Mouse (Mus musculus) limb, embryonic 14.5 days (tissue): ENCODE measurements at regions not wholly inside any gene's neighbourhood (a gene's known extent, or its start where the extent isn't known, plus 50 kb on each side); places are given as distances from the start of the nearest gene placed in this dataset.

Source experiments
- ATAC-seq: fragments of 200-750 bp; cut with Nextera tagmentation; 2 replicates; pipeline ENCODE4 v1.8.0; 2017; ENCODE audit warnings: low read depth, moderate number of reproducible peaks, moderate TSS enrichment; ENCODE audit not compliant: low FRiP score
- DNase-seq: peaks from one replicate; pipeline ENCODE4 v3.0.0-alpha.2; 2015; ENCODE audit warnings: low spot score
- H3K27ac ChIP-seq: fragments of 300-500 bp; sonication (generic); replicated peaks from 2 replicates; pipeline ENCODE4 v1.5.1; 2014; ENCODE audit warnings: low read depth, mild to moderate bottlenecking, low read length, moderate library complexity, mixed read lengths
- H3K27me3 ChIP-seq: fragments of 300-500 bp; sonication (generic); 2 replicates; pipeline ENCODE4 v1.6.1; 2014; ENCODE audit warnings: low read length, mixed read lengths; ENCODE audit not compliant: control insufficient read depth, insufficient read depth
- H3K36me3 ChIP-seq: fragments of 300-500 bp; sonication (generic); 2 replicates; pipeline ENCODE4 v1.6.1; 2014; ENCODE audit warnings: mild to moderate bottlenecking, low read length, moderate library complexity, mixed read lengths; ENCODE audit not compliant: control insufficient read depth, insufficient read depth
- H3K4me1 ChIP-seq: fragments of 300-500 bp; sonication (generic); 2 replicates; pipeline ENCODE4 v1.6.1; 2014; ENCODE audit warnings: antibody characterized with exemption, low read length, mixed read lengths; ENCODE audit not compliant: control insufficient read depth, insufficient read depth
- H3K4me2 ChIP-seq: fragments of 300-500 bp; sonication (generic); replicated peaks from 2 replicates; pipeline ENCODE4 v1.6.1; 2014; ENCODE audit warnings: low read depth, mild to moderate bottlenecking, low read length, moderate library complexity; ENCODE audit not compliant: severe bottlenecking
- H3K4me3 ChIP-seq: fragments of 300-500 bp; sonication (generic); replicated peaks from 2 replicates; pipeline ENCODE4 v1.5.1; 2014; ENCODE audit warnings: low read length
- H3K9ac ChIP-seq: fragments of 300-500 bp; sonication (generic); 2 replicates; pipeline ENCODE4 v1.6.1; 2014; ENCODE audit warnings: mild to moderate bottlenecking, low read depth, low read length, moderate library complexity; ENCODE audit not compliant: severe bottlenecking
- H3K9me3 ChIP-seq: fragments of 300-500 bp; sonication (generic); 2 replicates; pipeline ENCODE4 v1.6.1; 2016; ENCODE audit warnings: low read length; ENCODE audit not compliant: control insufficient read depth
- POLR2A ChIP-seq: fragments of 200-500 bp; IDR thresholded peaks from 2 replicates; pipeline ENCODE4 v1.8.0; 2012; ENCODE audit warnings: inconsistent platforms, mild to moderate bottlenecking, moderate library complexity, borderline replicate concordance; ENCODE audit not compliant: insufficient read depth, insufficient read length; ENCODE audit errors: extremely low read depth
- WGBS: fragments of 180-500 bp; shearing (Covaris S2); extraction: QIAGEN DNeasy Blood & Tissue Kit; methylation state at CpG from one replicate; pipeline ENCODE4 v1.1.7; 2014; 5-methylcytosine and 5-hydroxymethylcytosine counted together

- Histone ChIP-seq H3K4me3 (no peak overlapping the region), H3K4me2 (no peak overlapping the region), H3K4me1 (peaks cover 21% of the 10 kb centered on the region), H3K9me3 (no peaks in the 10 kb centered on the region), H3K27ac (no peak overlapping the region), H3K9ac (no peak overlapping the region), H3K27me3 (no peaks in the 10 kb centered on the region), H3K36me3 (no peaks in the 10 kb centered on the region)
- DNase-seq (no peak), ATAC-seq (no peak)
- no peak for TF ChIP-seq POLR2A
- 96% methylated on average over 3 of the region's 3 CpGs for WGBS
Observed at GRCm38 (mm10) chr9:83199176-83199575, 52.7 kb upstream of the Hmgn3 start.

GRCm38 (mm10) chr9:83197013-83197412 is 50.5 kb upstream of the Hmgn3 start:
- DNase-seq (no peak), ATAC-seq (no peak)
- H3K27me3 ChIP-seq, result no peaks in the 10 kb centered on the region
- H3K36me3 ChIP-seq, result no peaks in the 10 kb centered on the region
- 48% methylated on average over 5 of the region's 5 CpGs for WGBS
- no peak overlapping the region for H3K9ac ChIP-seq
- TF ChIP-seq POLR2A, result no peak
- no peak overlapping the region for H3K4me2 ChIP-seq
- peaks cover 23% of the 10 kb centered on the region for H3K4me1 ChIP-seq
- H3K27ac ChIP-seq, result no peak overlapping the region
- H3K9me3 ChIP-seq, result no peaks in the 10 kb centered on the region
- no peak overlapping the region for H3K4me3 ChIP-seq
